Mouse (Mus musculus): ENCODE measurements at regions not wholly inside any gene's neighbourhood (a gene's known extent, or its start where the extent isn't known, plus 50 kb on each side); places are given as distances from the start of the nearest gene placed in this dataset.

- DNase-seq (ENCODE audit: low spot score in 2 of 2), result no peak
These were observed 78.8 kb upstream of the Herc3 start for GRCm38 (mm10) chr6:58752496-58752895.

GRCm38 (mm10) chr6:58756309-58757015, 74.8 kb upstream of the Herc3 start:
- no peak for DNase-seq (ENCODE audit: low spot score in 2 of 2)

- DNase-seq (ENCODE audit: low spot score in 2 of 2), result no peak
These were observed 73.9 kb upstream of the Herc3 start for GRCm38 (mm10) chr6:58757339-58757738.

DNA sequence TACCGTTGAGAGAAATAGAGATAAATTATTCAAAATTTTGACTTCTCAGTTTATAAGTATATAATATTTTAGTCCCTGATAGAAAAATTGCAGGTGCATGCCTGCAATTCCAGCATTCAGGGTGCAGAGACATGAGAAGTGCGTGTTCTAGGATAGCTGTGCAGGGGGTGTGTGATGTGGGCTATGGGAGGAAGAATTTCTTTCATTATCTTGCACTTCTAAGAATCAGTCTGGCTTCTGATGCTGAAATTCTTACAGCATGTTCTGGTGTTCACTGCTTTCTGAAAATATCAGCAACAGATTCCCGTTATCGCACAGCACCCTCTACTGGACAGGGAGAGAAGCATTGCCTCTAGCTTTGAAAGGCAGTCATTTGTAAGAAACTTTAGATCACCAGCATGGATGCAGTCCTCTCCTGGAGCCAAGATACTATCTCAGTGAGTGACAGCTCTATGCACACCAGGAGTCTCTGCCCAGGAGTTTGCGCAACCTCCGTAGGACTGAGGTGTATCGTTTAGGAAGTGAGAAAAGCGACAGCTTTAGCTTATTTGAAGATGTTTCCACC, 60.5 kb upstream of the Herc3 start:
- peak; percentile 20 to 58 for DNase-seq (ENCODE audit: low spot score in 2 of 2)

DNA sequence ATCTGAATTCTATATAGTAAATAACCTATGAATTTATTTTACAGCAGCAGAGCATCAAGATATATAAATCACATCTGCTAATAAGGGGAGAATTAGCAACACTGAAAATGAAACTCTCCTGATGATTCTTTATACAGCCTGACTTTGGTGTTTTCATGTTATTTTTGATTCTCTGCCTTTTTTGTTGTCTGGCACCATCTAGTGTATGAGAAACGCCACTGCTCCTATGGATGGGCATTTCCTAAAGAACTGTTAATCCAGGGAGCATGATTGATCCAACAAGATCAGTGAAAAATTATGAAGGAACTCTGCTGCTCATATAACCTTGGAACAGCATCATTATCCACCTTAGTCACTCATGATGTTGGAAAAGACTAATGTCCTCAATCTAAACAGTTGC, 59.3 kb upstream of the Herc3 start:
- peak in 1 of 2 experiments; percentile 9 for DNase-seq (ENCODE audit: low spot score in 2 of 2)
